Mouse (Mus musculus) heart, embryonic 11.5 days (tissue): ENCODE data around the gene Ptpn14. TPM values are rescaled to one million over a fixed set of nuclear protein-coding genes. Genes with fewer than 3 reads are reported as not detected.

Experiments
- ATAC-seq: fragments of 200-750 bp; cut with Nextera tagmentation; replicated peaks from 2 replicates; pipeline ENCODE4 v1.8.0; 2017; ENCODE audit warnings: moderate library complexity; ENCODE audit not compliant: insufficient number of reproducible peaks, low FRiP score, low TSS enrichment
- H3K27ac ChIP-seq: fragments of 300-500 bp; sonication (generic); 2 replicates; pipeline ENCODE4 v1.5.1; 2014; ENCODE audit warnings: mild to moderate bottlenecking, low read depth, low read length
- H3K27me3 ChIP-seq: fragments of 300-500 bp; sonication (generic); 2 replicates; pipeline ENCODE4 v1.6.1; 2014; ENCODE audit warnings: mild to moderate bottlenecking, low read length, mixed read lengths; ENCODE audit not compliant: control insufficient read depth, insufficient read depth
- H3K36me3 ChIP-seq: fragments of 300-500 bp; sonication (generic); 2 replicates; pipeline ENCODE4 v1.6.1; 2014; ENCODE audit warnings: mild to moderate bottlenecking, low read length, moderate library complexity, mixed read lengths; ENCODE audit not compliant: control insufficient read depth, insufficient read depth
- H3K4me1 ChIP-seq: fragments of 300-500 bp; sonication (generic); 2 replicates; pipeline ENCODE4 v1.6.1; 2014; ENCODE audit warnings: low read length; ENCODE audit not compliant: control insufficient read depth, insufficient read depth
- H3K4me2 ChIP-seq: fragments of 300-500 bp; sonication (generic); 2 replicates; pipeline ENCODE4 v1.6.1; 2014; ENCODE audit warnings: mild to moderate bottlenecking, moderate library complexity
- H3K4me3 ChIP-seq: fragments of 300-500 bp; sonication (generic); 2 replicates; pipeline ENCODE4 v1.5.1; 2014; ENCODE audit warnings: low read depth, low read length
- H3K9ac ChIP-seq: fragments of 300-500 bp; sonication (generic); 2 replicates; pipeline ENCODE4 v1.6.1; 2014; ENCODE audit warnings: mild to moderate bottlenecking, low read depth, low read length, moderate library complexity
- H3K9me3 ChIP-seq: fragments of 300-500 bp; sonication (generic); replicated peaks from 2 replicates; pipeline ENCODE4 v1.6.1; 2016; ENCODE audit warnings: low read length; ENCODE audit not compliant: control insufficient read depth
- WGBS: fragments of 180-500 bp; shearing (Covaris S2); extraction: QIAGEN DNeasy Blood & Tissue Kit; methylation state at CpG from one replicate; pipeline ENCODE4 v1.1.7; 2014; ENCODE audit not compliant: insufficient replicate concordance; 5-methylcytosine and 5-hydroxymethylcytosine counted together
- polyA plus RNA-seq: library from polyadenylated mRNA; unstranded; fragments of >200 nt; fragmentation: Nextera tagmentation; extraction: Ambion mirVana; gene quantifications from 2 replicates; pipeline ENCODE4 v1.2.1, GENCODE M21; 2014

Gene Ptpn14
- polyA plus RNA-seq, 1 experiment from 2014 or later: 10.1 TPM

- Histone ChIP-seq H3K4me2 (no peak overlapping the region), H3K27ac (no peak overlapping the region), H3K9me3 (no peaks in the 10 kb centered on the region), H3K36me3 (no peaks in the 10 kb centered on the region), H3K9ac (no peak overlapping the region), H3K4me1 (peaks cover 22% of the 10 kb centered on the region), H3K4me3 (no peak overlapping the region), H3K27me3 (no peaks in the 10 kb centered on the region)
- 85% methylated on average over 4 of the region's 4 CpGs for WGBS
- ATAC-seq: no peak
These were observed 21.7 kb downstream of the Ptpn14 start for GRCm38 (mm10) chr1:189749789-189750188.

DNA sequence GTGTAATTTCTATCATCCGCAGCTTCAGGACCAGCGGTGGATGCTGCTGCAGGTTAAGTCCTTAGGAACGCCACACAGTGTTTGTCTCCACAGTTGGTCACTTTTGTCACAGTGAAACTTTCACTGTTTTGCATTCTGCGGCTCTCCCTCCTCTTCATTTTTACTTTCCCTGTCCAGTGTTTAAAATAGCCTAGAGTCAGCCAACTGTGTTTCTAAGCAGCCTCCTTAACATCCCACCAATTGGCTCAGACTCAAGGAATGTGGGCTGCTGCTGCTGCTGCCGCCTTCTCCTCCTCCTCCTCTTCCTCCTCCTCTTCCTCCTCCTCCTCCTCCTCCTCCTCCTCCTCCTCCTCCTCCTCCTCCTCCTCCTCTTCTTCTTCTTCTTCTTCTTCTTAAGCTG is 22.2 kb downstream of the Ptpn14 start:
- H3K27ac ChIP-seq: no peak overlapping the region
- 71% methylated on average over 5 of the region's 5 CpGs for WGBS
- no peak overlapping the region for H3K9ac ChIP-seq
- no peak overlapping the region for H3K4me2 ChIP-seq
- no peak overlapping the region for H3K4me3 ChIP-seq
- no peak for ATAC-seq
- no peaks in the 10 kb centered on the region for H3K36me3 ChIP-seq
- H3K4me1 ChIP-seq: peaks cover 22% of the 10 kb centered on the region
- no peaks in the 10 kb centered on the region for H3K27me3 ChIP-seq
- H3K9me3 ChIP-seq: no peaks in the 10 kb centered on the region

DNA sequence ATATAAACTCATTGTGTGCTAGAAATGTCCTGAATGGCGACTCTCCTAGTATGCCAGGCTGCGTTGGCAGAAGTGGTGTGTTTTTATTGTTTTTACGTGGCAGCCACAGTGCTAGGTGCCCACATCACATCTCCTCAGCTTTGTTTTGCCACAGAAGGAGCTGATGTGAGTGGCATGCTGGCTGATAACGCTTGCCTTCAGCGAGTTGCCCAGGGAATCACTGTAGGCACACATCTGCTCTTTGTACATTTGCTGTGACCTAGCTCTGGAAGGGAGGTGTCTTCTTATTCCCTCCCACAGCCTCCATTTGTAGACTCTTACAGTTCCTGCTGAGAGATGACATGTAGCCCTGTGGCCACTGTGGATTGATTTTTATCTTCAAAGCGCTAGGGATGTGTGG is 24.2 kb downstream of the Ptpn14 start:
- Histone ChIP-seq H3K27me3 (no peaks in the 10 kb centered on the region), H3K9me3 (no peaks in the 10 kb centered on the region), H3K4me2 (no peak overlapping the region), H3K4me3 (no peak overlapping the region), H3K27ac (no peak overlapping the region), H3K4me1 (peaks cover 34% of the 10 kb centered on the region), H3K36me3 (no peaks in the 10 kb centered on the region), H3K9ac (no peak overlapping the region)
- WGBS: 62% methylated on average over 6 of the region's 6 CpGs
- ATAC-seq: no peak

DNA sequence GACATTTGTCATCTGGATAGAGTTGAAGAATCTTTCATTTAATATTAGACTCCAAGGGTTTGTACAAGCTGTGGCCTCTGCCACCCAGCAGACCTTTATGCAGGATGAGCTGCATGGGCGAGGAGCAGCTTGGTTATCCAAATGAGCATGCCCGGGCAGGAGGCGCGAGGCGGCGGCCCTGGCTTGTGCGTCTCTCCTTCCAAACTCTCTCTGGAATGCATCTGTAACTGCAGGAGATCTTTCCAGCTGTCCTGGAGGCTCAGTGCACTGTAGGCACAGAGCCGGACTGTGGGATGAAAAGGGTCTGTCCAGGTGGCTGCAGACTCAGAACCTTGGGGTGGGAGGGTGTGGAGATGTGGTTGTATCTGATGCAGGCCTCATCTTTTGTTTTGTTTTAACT is 27.0 kb downstream of the Ptpn14 start:
- ATAC-seq: no peak
- H3K9me3 ChIP-seq: no peaks in the 10 kb centered on the region
- 45% methylated on average over 8 of the region's 8 CpGs for WGBS
- H3K27ac ChIP-seq: peak overlapping the region; percentile 62; the same call in 1 of the 2 replicates
- H3K4me1 ChIP-seq: peaks cover 30% of the 10 kb centered on the region
- H3K36me3 ChIP-seq: peaks cover 2% of the 10 kb centered on the region; the same call in 1 of the 2 replicates
- H3K27me3 ChIP-seq: no peaks in the 10 kb centered on the region
- no peak overlapping the region for H3K4me3 ChIP-seq
- H3K9ac ChIP-seq: peak overlapping the region; percentile 10; the same call in 1 of the 2 replicates
- H3K4me2 ChIP-seq: no peak overlapping the region

GRCm38 (mm10) chr1:189756306-189757053 is 28.4 kb downstream of the Ptpn14 start:
- Histone ChIP-seq H3K27ac (peak overlapping the region; percentile 51; the same call in 1 of the 2 replicates), H3K27me3 (no peaks in the 10 kb centered on the region), H3K4me2 (peak overlapping the region; percentile 27; the same call in 1 of the 2 replicates), H3K9ac (no peak overlapping the region; the same call in 1 of the 2 replicates), H3K9me3 (no peaks in the 10 kb centered on the region), H3K4me3 (no peak overlapping the region), H3K36me3 (peaks cover 2% of the 10 kb centered on the region; the same call in 1 of the 2 replicates), H3K4me1 (peaks cover 39% of the 10 kb centered on the region)
- ATAC-seq: peak; percentile 79
- WGBS: 33% methylated on average over 19 of the region's 19 CpGs

- Histone ChIP-seq H3K4me1 (peaks cover 43% of the 10 kb centered on the region), H3K9me3 (no peaks in the 10 kb centered on the region), H3K27ac (peak overlapping the region; percentile 50; the same call in 1 of the 2 replicates), H3K9ac (no peak overlapping the region), H3K27me3 (no peaks in the 10 kb centered on the region), H3K4me2 (no peak overlapping the region), H3K4me3 (no peak overlapping the region), H3K36me3 (peaks cover 2% of the 10 kb centered on the region; the same call in 1 of the 2 replicates)
- ATAC-seq: peak; percentile 63
- 62% methylated on average over 7 of the region's 7 CpGs for WGBS
These were observed 29.0 kb downstream of the Ptpn14 start for GRCm38 (mm10) chr1:189757054-189757408.

DNA sequence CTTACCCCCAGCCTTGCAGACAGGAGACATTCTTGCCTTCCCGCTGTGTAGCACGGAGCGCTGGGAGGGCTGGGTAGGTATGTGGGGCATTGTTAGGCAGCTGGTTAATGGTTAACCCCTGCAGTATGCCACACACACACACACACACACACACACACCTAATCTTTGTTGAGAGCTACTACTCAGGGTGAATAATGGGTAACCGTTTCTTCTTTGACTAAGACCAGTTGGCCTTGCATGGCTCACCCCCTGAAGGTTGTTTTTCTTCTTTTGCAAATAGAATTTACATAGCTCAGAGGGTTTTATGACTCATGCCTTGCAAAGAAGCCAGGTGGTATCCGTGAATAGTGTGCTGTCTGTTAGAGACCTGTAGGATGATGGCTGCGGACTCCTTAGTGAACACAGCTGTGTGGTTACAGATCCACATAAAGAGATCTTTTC is 33.5 kb downstream of the Ptpn14 start:
- Histone ChIP-seq H3K9me3 (no peaks in the 10 kb centered on the region), H3K4me2 (no peak overlapping the region), H3K9ac (no peak overlapping the region), H3K4me1 (peaks cover 35% of the 10 kb centered on the region), H3K27me3 (no peaks in the 10 kb centered on the region), H3K27ac (no peak overlapping the region), H3K36me3 (peaks cover 2% of the 10 kb centered on the region; the same call in 1 of the 2 replicates), H3K4me3 (no peak overlapping the region)
- WGBS: 40% methylated on average over 6 of the region's 6 CpGs
- no peak for ATAC-seq

DNA sequence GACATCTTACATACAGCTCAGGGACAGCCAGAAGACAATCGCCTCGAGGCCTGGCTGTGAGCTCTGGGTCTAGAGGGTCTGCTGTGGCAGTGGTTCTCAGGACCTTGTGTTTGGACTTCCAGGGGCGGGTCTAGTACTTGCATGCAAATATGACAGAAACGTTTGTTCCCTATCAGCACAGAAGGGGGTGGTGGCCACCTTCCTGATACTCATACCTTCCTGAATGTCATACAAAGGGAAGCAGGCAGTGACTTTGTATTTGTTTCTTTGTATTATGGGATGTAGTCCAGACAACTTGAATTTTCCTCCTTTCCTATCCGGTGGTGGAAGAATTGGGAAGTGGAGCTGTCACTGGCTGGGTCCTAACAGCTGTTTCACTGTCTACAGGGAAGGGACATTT is 36.2 kb downstream of the Ptpn14 start:
- no peaks in the 10 kb centered on the region for H3K27me3 ChIP-seq
- no peak overlapping the region for H3K27ac ChIP-seq
- peaks cover 51% of the 10 kb centered on the region for H3K4me1 ChIP-seq
- no peaks in the 10 kb centered on the region for H3K36me3 ChIP-seq
- no peaks in the 10 kb centered on the region for H3K9me3 ChIP-seq
- H3K9ac ChIP-seq: no peak overlapping the region
- H3K4me3 ChIP-seq: no peak overlapping the region
- WGBS: 58% methylated on average over 5 of the region's 5 CpGs
- no peak overlapping the region for H3K4me2 ChIP-seq
- ATAC-seq: no peak

DNA sequence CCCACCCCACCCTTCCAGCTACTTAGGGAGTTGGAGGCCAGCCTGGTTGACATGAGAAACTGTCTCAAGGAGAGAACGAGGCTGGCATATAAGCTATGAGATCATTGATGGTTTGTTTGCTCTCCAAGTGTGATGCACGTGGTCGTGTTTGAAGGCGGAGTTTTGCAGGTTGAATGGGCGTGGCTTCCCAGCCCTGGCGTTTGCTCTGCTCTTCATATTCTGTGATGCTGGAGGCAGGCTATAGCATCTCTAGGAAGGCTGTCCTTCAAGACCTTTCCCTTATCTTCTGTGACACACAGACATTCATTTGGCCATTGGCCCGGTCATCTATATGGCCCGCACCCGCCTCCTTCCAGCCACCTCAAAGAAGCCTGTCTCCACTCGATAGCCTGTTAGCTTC is 39.1 kb downstream of the Ptpn14 start:
- H3K36me3 ChIP-seq: no peaks in the 10 kb centered on the region
- H3K9me3 ChIP-seq: no peaks in the 10 kb centered on the region
- 57% methylated on average over 10 of the region's 10 CpGs for WGBS
- no peak overlapping the region for H3K4me2 ChIP-seq
- peaks cover 52% of the 10 kb centered on the region for H3K4me1 ChIP-seq
- no peak overlapping the region for H3K27ac ChIP-seq
- H3K4me3 ChIP-seq: no peak overlapping the region
- no peaks in the 10 kb centered on the region for H3K27me3 ChIP-seq
- no peak overlapping the region for H3K9ac ChIP-seq
- ATAC-seq: no peak
